Mouse (Mus musculus) cerebellum, postnatal 10 days (tissue): Measurements from ENCODE around the gene Ppp1r3e.
A peak's percentile ranks its signal among the peaks of the same experiment; 100 is the strongest.

Experiments used
- DNase-seq, 2 experiments: peaks; one replicate each; pipeline ENCODE4 v3.0.0; 2021; ENCODE audit warnings: mixed read lengths in 2 of 2

Gene Ppp1r3e

GRCm38 (mm10) chr14:54876539-54877047 lies 757 bp downstream of the Ppp1r3e start:
- DNase-seq, result peak; percentile 95 to 97

GRCm38 (mm10) chr14:54875844-54876538 lies 1.4 kb downstream of the Ppp1r3e start:
- peak in 1 of 2 experiments; percentile 28 for DNase-seq

GRCm38 (mm10) chr14:54874165-54874564 lies 3.2 kb downstream of the Ppp1r3e start:
- DNase-seq, result no peak

GRCm38 (mm10) chr14:54870861-54871260 lies 6.5 kb downstream of the Ppp1r3e start, which contains the start of gene Homez:
Gene Homez, minus strand, starts transcription at chr14:54870961.
- no peak for DNase-seq

GRCm38 (mm10) chr14:54868026-54868425 lies 9.3 kb downstream of the Ppp1r3e start:
- no peak for DNase-seq

- peak; percentile 49 to 58 for DNase-seq
Observed at GRCm38 (mm10) chr14:54866936-54867335, 10.4 kb downstream of the Ppp1r3e start.

GRCm38 (mm10) chr14:54866268-54866667 lies 11.1 kb downstream of the Ppp1r3e start:
- DNase-seq, result no peak

GRCm38 (mm10) chr14:54865626-54866025 lies 11.7 kb downstream of the Ppp1r3e start:
- no peak for DNase-seq

- no peak for DNase-seq
Observed at GRCm38 (mm10) chr14:54864313-54865036, 12.9 kb downstream of the Ppp1r3e start.

GRCm38 (mm10) chr14:54863501-54864312 lies 13.6 kb downstream of the Ppp1r3e start:
- peak; percentile 96 to 97 for DNase-seq

- DNase-seq, result peak; percentile 84 to 89
Observed at GRCm38 (mm10) chr14:54860511-54860910, 16.8 kb downstream of the Ppp1r3e start.

GRCm38 (mm10) chr14:54857891-54858290 lies 19.5 kb downstream of the Ppp1r3e start:
- DNase-seq, result peak; percentile 83 to 88

- DNase-seq, result no peak
Observed at GRCm38 (mm10) chr14:54856703-54857102, 20.6 kb downstream of the Ppp1r3e start.

- no peak for DNase-seq
Observed at GRCm38 (mm10) chr14:54855726-54856125, 21.6 kb downstream of the Ppp1r3e start.

GRCm38 (mm10) chr14:54843461-54843860 lies 33.9 kb downstream of the Ppp1r3e start:
- peak; percentile 15 to 75 for DNase-seq

- DNase-seq, result peak; percentile 8 to 17
Observed at GRCm38 (mm10) chr14:54823716-54824115, 53.6 kb downstream of the Ppp1r3e start.
